Mouse (Mus musculus): ENCODE measurements around the gene Tctex1d4. TPM values are rescaled to one million over a fixed set of nuclear protein-coding genes. Genes with fewer than 3 reads are reported as not detected.

Tctex1d4 gene
- polyA plus RNA-seq (2012; rRNA removed) (not detected in 2 replicates), polyA plus RNA-seq (2014; fragmentation: Nextera tagmentation; extraction: Ambion mirVana) (not detected in 2 replicates)

DNA sequence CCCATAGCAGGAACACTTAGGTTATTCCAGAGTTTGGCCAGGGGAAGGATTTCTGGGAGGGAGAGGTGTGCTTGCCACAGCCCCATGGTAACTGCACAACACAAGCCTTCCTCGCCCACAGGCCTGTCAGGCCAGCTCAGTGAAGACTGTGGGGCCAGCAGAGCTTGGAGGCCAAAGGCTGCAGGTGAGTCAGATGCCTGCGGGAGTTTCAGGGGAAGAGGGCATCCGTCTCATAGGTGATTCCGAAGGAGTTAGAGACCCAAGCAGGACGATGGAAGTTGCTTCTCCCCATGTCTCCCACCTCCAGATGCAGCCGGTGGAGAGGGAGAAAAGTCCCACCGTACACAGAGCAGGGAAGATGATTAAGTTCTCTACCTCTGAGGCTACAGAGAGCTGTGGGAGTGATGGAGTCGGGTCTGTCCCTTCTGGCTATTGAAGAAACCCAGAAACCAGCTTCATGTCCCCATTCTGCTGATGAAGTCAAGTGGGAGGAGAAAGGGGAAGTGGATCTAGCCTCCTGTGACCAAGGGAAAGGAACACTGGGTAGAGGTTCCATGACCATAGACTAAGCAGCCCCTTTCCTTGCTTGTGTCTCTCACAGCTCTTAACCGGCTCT, at the start of gene Tctex1d4:
Gene Tctex1d4 (plus strand): TSS at position 120 of the 616 bp plus-strand sequence.
- Histone ChIP-seq H3K4me1 (replicated peaks; ENCODE audit: control insufficient read depth in 2 of 2, insufficient read depth in 2 of 2, low read length in 1 of 2) (peaks cover 14 to 24% of the 10 kb centered on the region in 2 experiments), H3K4me2 (ENCODE audit: low read depth) (no peak within 1 kb of the TSS), H3K9ac (replicated peaks) (no peak within 1 kb of the TSS), H3K27me3 (ENCODE audit: control insufficient read depth, insufficient read depth, low read length) (no peaks in the 10 kb centered on the region; the same call in 1 of the 2 replicates), H3K4me3 (ENCODE audit: insufficient read depth in 1 of 2, low read depth in 2 of 2, low read length in 2 of 2) (no peak within 1 kb of the TSS), H3K9me3 (ENCODE audit: control insufficient read depth, low read length) (no peaks in the 10 kb centered on the region), H3K27ac (no peak within 1 kb of the TSS), H3K36me3 (replicated peaks; ENCODE audit: control insufficient read depth, insufficient read depth, low read depth) (no peaks in the 10 kb centered on the region)
- ATAC-seq (ENCODE audit: insufficient read depth): no peak
- TF ChIP-seq EP300 (IDR thresholded peaks at IDR 0.05; ENCODE audit: low read depth) (no peak), CTCF (IDR thresholded peaks at IDR 0.05; ENCODE audit: low read depth) (no peak)
- no peak for DNase-seq (ENCODE audit: low read depth in 3 of 3, low spot score in 3 of 3)
- WGBS (ENCODE audit: insufficient replicate concordance): 67% methylated on average over 9 of the region's 9 CpGs

DNA sequence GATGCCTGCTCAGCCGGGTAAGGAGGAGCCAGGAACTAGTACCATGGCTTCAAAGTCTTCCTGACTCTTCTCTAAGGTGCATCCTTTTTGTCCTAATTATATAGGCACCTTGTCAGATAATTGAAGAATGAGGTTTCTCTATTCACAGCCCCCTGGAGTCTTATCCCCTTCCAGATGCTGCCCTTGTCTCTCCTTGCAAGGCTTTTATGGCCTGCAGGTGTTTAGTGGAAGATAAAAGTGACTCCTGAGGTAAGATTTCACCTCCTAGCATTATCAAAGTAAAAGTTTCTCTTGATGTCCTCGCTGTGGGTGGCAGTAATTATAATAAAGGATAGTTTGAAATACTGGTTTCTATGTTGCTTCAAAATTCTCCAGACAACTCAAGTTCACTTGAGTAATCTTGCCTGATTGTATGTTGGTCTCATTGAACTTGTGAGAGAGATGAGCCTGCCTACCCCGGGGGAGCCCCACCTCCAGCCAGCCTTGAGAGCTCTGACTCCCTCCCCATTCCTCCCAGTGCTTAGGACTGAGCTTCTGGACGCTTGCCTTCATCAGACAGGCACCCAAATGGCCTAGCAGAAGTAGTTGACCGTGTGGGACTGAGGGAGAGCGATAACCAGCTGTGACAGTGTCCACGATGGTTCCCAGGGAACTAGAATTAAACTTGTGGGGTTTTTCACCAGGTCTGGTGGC, 38.5 kb upstream of the Tctex1d4 start:
- DNase-seq (ENCODE audit: low read depth in 3 of 3, low spot score in 3 of 3) (peak; percentile 35 to 64 (median 62)), ATAC-seq (ENCODE audit: insufficient read depth) (peak; percentile 42; the same call in 1 of the 2 replicates)
- Histone ChIP-seq H3K4me2 (ENCODE audit: low read depth) (no peak overlapping the region; the same call in 1 of the 2 replicates), H3K9ac (replicated peaks) (no peak overlapping the region; the same call in none of the 2 replicates), H3K4me3 (ENCODE audit: insufficient read depth in 1 of 2, low read depth in 2 of 2, low read length in 2 of 2) (no peak overlapping the region), H3K27ac (peak overlapping the region; percentile 48), H3K4me1 (replicated peaks; ENCODE audit: control insufficient read depth in 2 of 2, insufficient read depth in 2 of 2, low read length in 1 of 2) (peaks cover 24 to 35% of the 10 kb centered on the region in 2 experiments), H3K27me3 (ENCODE audit: control insufficient read depth, insufficient read depth, low read length) (no peaks in the 10 kb centered on the region), H3K9me3 (ENCODE audit: control insufficient read depth, low read length) (no peaks in the 10 kb centered on the region), H3K36me3 (replicated peaks; ENCODE audit: control insufficient read depth, insufficient read depth, low read depth) (peaks cover 5% of the 10 kb centered on the region; the same call in 1 of the 2 replicates)
- 64% methylated on average over 7 of the region's 7 CpGs for WGBS (ENCODE audit: insufficient replicate concordance)
- TF ChIP-seq CTCF (IDR thresholded peaks at IDR 0.05; ENCODE audit: low read depth): no peak
- TF ChIP-seq EP300 (IDR thresholded peaks at IDR 0.05; ENCODE audit: low read depth): peak; percentile 79

DNA sequence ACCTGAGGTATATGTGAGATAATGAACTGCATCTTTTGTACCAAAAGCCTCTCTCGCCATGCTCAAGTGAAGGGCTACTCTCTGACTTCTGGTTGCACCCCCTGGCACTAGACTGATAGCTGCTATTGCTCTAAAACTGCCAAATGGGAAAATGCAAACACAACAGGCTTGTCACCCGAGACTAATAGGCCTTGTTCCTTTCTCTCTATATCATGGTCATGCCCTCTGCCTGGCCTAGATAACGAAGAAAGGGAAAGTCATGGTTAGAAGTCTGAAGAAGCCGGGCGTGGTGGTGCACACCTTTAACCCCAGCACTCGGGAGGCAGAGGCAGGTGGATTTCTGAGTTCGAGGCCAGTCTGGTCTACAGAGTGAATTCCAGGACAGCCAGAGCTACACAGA, 36.0 kb upstream of the Tctex1d4 start:
- WGBS (ENCODE audit: insufficient replicate concordance): 26% methylated on average over 7 of the region's 7 CpGs
- H3K27me3 ChIP-seq (ENCODE audit: control insufficient read depth, insufficient read depth, low read length): peaks cover 10% of the 10 kb centered on the region
- peak overlapping the region; percentile 16; the same call in 1 of the 2 replicates for H3K4me2 ChIP-seq (ENCODE audit: low read depth)
- H3K27ac ChIP-seq: peak overlapping the region; percentile 79
- 0 out of 2 replicates have a peak, but pooled peaks cover 2% of the 10 kb centered on the region for H3K36me3 ChIP-seq (replicated peaks; ENCODE audit: control insufficient read depth, insufficient read depth, low read depth)
- TF ChIP-seq CTCF (IDR thresholded peaks at IDR 0.05; ENCODE audit: low read depth) (no peak), EP300 (IDR thresholded peaks at IDR 0.05; ENCODE audit: low read depth) (peak; percentile 77)
- DNase-seq (ENCODE audit: low read depth in 3 of 3, low spot score in 3 of 3) (peak; percentile 53 to 67 (median 66)), ATAC-seq (ENCODE audit: insufficient read depth) (peak; percentile 84)
- peak overlapping the region; percentile 10; the same call in 1 of the 2 replicates for H3K9ac ChIP-seq (replicated peaks)
- no peaks in the 10 kb centered on the region for H3K9me3 ChIP-seq (ENCODE audit: control insufficient read depth, low read length)
- H3K4me3 ChIP-seq (ENCODE audit: insufficient read depth in 1 of 2, low read depth in 2 of 2, low read length in 2 of 2): no peak overlapping the region
- peaks cover 22 to 30% of the 10 kb centered on the region in 2 experiments for H3K4me1 ChIP-seq (replicated peaks; ENCODE audit: control insufficient read depth in 2 of 2, insufficient read depth in 2 of 2, low read length in 1 of 2)

DNA sequence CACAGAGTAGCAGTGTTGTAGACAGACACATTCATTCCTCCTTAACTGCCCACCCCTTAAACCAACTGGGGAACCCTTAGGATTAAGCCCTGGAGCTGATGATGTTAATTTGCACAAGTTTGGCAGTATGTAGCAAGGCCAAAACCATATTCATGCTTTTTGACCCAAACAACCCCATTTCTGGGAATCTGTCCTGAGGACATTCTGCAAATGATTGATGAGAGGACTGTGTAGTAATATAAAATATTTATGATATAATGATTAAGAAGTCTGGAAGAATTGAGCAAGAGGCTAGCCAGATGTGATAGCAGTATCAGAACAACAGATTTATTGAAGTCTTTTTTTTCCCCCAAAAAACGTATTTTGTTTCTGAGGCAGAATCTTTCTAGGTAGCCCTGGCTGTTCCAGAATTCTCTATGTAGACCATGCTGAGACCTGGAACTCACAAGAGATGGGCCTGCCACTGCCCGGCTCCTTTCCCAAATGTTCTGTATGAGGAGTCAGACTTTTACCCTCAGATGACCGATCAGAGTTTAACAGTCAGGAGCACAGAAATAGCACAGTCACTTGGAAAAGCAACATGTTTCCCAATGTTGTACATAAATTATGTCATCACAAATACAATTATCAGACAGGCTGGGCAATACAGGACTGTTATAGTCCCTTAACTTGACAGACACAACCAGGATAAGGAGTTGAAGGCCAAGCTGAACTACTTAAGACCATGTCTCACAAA, 31.8 kb upstream of the Tctex1d4 start:
- Histone ChIP-seq H3K4me2 (ENCODE audit: low read depth) (no peak overlapping the region), H3K4me1 (replicated peaks; ENCODE audit: control insufficient read depth in 2 of 2, insufficient read depth in 2 of 2, low read length in 1 of 2) (peaks cover 11% of the 10 kb centered on the region in 2 experiments), H3K9me3 (ENCODE audit: control insufficient read depth, low read length) (no peaks in the 10 kb centered on the region), H3K27me3 (ENCODE audit: control insufficient read depth, insufficient read depth, low read length) (peaks cover 24% of the 10 kb centered on the region), H3K9ac (replicated peaks) (no peak overlapping the region), H3K27ac (no peak overlapping the region), H3K4me3 (ENCODE audit: insufficient read depth in 1 of 2, low read depth in 2 of 2, low read length in 2 of 2) (no peak overlapping the region), H3K36me3 (replicated peaks; ENCODE audit: control insufficient read depth, insufficient read depth, low read depth) (no peaks in the 10 kb centered on the region)
- DNase-seq (ENCODE audit: low read depth in 3 of 3, low spot score in 3 of 3) (no peak), ATAC-seq (ENCODE audit: insufficient read depth) (no peak)
- TF ChIP-seq EP300 (IDR thresholded peaks at IDR 0.05; ENCODE audit: low read depth) (no peak), CTCF (IDR thresholded peaks at IDR 0.05; ENCODE audit: low read depth) (no peak)
- WGBS (ENCODE audit: insufficient replicate concordance): 62% methylated on average over 3 of the region's 3 CpGs

Data from liver, embryonic 14.5 days (tissue).